Mouse (Mus musculus): Measurements from ENCODE around the gene Fcor.
A peak's percentile ranks its signal among the peaks of the same experiment; 100 is the strongest.

The Fcor gene

DNA sequence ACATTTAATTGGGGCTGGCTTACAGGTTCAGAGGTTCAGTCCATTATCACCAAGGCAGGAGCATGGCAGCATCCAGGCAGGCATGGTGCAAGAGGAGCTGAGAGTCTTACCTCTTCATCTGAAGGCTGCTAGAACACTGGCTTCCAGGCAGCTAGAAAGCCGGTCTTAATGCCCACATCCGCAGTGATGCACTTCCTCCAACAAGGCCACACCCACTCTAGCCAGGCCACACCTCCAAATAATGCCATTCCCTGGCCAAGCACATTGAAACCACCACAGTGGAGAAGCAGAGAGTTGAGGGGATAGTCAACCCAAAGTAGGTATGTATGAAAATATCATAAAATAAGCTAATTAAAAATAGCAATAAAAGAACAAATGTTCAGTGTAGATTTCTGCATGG, 1.8 kb downstream of the Fcor start:
- no peak for DNase-seq

DNA sequence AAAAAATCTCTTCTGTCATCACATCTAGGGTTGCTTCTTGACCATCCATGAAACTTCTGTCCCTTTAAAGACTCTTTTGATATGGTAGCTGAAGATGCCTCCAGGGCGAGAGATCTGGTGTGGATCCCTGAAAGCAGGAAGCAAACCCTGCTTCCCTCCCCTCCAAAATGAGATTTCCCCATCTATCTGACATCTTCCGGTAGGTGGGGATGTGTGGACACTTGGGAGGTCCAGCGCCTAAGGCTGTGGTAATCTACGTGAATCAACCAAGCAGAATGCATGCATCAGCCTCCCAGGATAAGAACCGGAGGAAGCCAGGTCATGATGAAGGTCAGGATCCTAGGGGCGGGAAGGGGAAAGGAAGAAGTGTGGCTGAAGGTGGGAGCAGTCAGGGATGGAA, 6.7 kb downstream of the Fcor start, which contains the start of gene Mcemp1:
Mcemp1 (plus strand) TSS at position 248 of the 400 bp plus-strand sequence.
- DNase-seq: no peak

DNA sequence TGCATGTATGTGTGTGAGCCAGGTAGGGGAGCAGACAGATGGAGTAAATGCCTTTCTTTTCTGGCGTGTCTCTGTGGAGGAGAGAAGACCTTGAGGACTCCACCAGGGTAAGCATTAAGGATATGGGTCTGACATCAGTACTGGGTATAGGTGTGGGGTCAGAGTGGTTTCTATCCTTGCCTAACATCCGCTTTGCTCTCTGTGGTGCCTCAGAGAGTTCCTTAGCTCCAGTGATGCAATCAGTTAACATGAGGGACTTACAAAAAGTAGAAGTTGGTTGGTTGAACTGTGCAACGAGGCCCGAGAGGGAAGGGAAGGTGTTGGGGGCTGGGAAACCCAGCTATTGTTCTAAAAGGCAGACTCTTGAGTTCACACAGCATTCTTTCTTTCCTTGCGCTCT, 7.8 kb downstream of the Fcor start:
- no peak for DNase-seq

DNA sequence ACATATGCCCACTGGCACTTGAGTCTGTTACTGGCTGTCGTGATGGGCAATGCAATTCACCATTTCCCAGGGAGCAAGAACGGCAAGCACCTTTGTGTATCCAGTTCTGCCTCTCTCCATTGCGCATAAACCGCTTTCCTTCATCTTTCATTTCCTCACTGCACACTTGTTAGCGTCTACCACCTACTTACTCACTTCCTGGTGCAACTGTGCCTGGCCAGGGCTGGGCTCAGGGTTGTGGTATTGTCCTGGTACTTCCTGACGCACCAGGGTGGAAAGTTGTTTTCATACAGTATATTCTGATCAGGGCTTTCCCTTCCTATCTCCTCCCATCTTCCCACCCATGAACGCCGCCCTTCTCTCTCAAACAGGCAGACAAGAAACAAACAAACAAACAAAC, 11.3 kb downstream of the Fcor start:
- no peak for DNase-seq

DNA sequence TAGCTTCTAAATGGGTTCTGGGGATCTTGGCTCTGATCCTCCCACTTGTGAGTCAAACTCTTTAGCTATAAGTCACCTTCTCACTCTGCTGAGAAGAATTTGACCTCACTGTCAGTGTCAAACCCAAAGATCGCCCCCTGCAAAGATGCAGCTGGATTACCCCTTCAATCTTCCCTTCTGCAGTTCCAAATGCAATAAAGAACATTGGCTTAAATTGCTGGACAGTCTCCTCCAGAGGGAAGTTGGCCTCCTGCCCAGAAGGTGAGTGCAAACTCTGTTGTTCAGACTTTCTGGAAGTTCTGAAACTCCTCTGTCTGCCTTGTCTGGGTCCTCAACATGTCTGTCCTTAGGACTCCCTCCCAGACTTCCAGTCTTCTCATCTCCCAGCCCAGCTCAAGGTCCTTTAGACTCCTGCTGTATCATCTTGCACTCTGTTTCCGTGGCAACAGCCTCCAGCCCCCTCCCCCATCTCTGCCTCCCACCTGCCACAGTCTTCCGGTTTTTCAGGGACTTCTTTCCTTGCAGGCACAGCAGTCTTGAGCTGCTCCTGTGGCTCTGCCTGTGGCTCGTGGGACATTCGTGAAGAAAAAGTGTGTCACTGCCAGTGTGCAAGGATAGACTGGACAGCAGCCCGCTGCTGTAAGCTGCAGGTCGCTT, 15.3 kb downstream of the Fcor start:
- no peak for DNase-seq

DNA sequence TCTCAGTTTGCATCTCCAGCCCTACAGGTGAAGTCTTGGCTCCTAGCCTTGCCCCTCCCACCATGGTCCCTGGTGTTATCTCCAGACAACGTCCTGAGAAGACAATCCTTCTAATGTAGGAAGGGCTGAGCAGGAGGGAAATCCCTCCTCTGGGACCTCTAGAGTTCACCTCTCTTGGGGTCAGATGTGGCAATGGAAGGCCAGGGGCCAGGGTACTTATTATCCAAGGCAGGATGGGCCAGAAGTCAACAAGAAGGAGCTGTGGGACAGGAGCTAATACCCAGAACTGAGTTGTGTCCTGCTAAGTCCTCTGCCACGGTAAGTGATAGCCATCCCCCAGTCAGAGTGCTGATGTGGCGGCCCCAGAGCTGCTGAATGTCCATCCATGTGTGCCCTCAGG, 16.6 kb downstream of the Fcor start, which contains the start of gene Retn:
Retn (plus strand) TSS at position 245 of the 400 bp plus-strand sequence.
- no peak for DNase-seq

DNA sequence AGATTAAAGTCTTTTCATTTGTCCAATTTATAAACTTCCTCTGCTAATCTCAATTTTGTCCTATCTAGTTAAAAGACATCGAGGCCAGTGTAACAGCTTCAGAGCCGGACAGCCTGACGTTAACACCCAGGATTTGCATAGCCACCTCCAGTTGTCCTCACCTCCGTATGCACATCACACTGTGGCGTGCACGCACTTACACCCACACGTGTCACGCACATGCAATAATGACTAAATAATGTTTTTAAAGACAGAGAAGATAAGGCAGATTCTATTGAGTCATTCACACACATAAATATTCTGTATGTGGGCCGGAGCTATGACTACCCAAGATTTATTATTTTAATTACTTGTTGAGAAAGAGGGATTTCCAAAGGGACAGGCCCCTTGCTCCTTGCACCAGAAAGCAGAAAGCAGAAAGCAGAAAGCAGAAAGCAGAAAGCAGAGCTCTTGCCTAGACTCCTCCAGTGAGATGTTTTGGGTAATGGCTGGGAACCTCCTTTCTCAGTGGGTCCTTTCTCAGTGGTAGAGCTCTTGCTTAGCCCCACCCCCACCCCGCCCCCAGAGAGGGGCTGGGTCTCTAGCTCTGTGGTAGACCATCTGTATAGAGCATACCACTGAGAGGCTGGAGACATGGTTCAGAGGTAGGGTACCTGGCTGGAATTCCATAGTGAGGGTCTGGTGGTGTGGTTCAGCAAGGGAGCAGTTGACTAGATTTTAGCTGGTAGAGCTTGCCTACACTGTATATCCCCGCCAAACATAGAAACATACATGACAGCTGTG, 17.2 kb downstream of the Fcor start:
- no peak for DNase-seq

DNA sequence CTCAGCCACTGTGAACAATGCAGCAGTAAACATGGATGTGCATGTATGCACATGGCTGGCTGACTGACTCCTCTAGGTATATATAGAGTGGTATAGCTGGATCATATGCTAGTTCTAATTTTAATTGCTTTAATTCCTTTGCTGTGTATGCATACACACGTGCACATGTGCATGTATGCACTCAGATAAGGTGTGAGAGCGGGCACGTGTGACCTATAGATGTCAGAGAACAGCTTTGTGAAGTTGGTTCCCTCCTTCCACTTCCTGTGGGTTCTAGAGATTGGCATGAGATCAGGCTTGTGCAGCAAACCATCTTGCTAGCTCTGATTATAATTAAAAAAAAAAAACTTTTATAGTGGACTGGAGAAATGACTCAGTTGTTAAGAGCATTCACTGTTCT, 19.3 kb downstream of the Fcor start:
- no peak for DNase-seq

DNA sequence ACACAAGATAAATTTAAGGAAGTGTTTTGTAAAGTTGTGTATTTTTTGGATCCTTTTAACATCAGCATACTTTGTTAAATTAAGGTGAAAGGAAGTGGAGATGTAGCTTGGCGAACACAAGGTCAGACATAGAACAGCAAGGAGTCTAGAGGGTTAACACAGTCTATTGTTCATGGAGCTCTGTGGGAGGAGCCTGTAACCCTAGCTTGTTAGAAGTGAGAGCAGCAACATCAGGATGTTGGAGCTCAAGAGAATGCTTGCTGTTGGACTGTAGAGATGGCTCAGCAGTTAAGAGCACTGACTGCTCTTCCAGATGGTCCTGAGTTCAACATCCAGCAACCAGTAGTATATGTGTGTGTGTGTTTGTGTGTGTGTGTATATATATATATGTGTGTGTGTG, 23.2 kb downstream of the Fcor start:
- DNase-seq: no peak

DNA sequence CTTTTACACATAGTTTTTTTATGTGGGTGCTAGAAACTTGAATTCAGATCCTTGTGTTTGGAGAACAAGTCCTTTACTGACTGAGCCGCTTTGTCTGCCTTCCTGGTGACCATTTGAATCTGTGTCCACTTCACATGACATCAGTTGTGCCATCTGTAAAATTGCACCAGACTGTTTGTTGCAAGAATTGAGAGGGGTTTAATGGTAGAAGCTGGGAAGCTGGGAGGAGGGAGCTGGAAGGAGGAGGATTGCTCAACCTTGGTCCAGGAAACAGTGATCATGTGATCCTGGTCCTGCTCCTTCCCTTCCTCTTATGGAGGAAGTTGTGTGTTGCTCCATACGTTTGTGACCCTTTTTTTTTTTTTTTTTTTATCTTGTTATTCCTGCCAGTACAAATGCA, 23.9 kb downstream of the Fcor start:
- no peak for DNase-seq

DNA sequence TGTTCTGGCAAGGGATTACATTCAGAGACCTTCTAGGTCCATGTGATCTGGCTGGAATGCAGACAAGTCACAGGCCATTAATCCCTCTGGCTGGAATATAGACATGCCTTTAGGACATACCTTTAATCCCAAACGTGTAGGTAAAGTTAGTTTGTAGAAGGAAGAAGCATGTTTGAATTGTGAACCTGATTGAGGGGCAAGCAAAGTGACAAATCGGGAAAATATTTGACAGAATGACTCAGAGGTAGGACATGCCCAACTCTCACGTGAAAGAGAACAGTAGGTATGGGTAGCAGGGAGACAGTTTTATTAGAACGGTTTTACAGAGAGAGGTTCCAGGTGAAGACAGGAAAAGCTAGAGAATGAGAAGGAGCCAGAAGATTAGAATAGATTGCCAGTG, 24.6 kb downstream of the Fcor start:
- no peak for DNase-seq

DNA sequence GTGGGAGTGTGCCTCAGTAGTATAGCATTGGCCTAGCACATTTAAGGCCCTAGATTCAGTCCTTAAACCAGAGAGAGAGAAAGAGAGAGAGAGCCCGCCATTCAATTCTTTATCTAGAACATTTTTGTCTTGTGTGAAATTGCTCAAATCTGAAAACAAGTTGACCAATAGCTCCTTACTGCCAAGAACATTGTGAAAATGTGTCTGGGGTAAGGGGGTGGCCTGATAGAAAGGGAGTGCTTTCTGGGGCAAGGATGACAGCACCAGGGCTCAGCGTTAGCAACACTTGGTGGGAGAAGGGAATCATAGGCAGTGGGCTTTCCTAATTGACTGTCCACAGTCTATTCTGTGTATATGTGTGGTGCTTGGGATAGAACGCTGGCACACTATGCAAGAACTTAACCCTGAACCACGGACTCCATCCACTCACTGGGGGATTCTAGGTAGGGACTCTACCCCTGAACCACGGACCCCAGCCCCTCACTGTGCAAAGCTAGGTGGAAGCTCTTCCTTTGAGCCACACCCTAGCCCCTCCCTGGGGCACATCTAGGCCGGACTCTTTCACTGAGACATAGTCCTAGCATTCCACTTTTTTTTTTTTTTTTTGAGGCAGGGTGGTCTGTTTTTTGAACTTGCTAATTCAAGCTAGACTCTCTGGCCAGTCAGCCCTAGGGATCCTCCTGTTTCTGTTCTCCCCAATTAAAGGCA, 25.2 kb downstream of the Fcor start:
- no peak for DNase-seq

DNA sequence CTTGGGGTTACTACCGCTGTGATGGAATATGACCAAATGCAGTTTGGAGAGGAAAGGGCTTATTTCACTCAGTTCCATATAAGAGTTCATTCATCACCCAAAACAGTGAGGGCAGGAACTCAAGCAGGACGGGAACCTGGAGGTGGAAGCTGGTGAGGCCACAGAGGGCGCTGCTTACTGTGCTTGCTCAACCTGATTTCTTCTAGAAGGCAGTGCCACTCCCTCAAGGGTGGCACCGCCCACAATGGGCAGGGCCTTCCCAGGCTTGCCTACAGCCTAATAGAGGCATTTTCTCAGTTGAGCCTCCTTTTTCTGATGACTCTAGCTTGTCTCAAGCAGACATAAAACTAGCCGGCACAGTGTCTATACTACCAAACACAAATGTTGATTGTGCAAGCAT, 26.4 kb downstream of the Fcor start:
- DNase-seq: peak; percentile 45

DNA sequence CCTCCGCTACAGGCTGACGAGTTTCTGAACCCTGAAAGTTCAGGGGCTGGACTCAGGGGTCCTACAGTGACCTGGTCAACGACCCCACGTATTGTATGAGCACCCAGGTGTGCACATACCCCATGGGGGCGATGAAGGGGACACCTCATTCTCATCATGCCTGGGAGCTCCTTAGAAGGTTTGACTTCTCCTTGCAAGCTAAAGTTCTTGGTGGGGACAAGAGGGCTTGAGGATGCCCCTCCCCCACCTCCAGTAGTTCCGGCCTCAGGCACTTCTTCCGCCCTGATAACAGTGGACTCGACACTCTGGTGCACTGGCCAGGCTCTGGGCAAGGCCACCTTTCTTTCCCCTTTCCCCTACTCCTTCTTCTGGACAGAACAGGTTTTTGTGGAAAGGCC, 40.7 kb downstream of the Fcor start:
- no peak for DNase-seq

DNA sequence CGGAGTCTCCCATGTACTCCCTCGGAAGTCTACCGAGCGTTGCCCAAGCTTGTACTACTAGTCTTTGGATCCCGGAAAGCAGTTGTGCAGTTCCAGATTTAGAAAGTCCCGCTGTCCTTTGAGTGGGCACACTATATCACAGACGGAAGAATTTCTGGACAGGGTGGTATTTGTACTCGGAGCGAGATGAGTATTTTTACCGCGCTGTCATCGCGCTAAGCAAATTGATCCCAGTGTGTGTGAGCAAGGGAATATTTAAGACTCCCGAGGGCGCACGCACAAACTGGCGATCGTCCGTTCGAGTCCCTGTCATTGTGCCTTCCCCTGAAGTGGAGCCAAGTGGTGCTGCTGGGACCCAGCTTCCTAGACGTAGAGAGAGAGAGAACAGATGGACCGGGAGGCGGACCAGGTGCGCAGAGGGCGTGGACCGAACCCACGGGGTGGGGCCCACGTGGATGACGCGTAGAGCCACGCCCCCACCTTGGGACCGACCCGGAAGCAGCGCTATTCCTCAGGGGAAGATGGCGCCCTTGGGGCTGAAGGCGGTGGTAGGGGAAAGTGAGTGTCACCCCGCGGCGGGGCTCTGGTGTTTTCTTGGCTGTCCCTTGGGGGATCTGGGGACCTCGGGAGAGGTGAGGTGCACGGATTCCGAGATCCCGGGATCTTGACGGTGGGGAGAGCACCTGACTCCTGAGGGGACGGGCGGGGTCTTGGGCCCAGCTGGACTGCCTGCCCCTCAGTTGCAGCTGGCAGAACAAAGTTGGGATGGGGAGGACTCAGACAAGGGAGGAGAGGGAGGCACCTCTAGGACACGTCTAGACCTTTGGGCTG, 41.3 kb downstream of the Fcor start, which contains the start of gene Stxbp2:
Stxbp2 (plus strand) TSS at position 309 of the 831 bp plus-strand sequence.
- DNase-seq: peak; percentile 78

DNA sequence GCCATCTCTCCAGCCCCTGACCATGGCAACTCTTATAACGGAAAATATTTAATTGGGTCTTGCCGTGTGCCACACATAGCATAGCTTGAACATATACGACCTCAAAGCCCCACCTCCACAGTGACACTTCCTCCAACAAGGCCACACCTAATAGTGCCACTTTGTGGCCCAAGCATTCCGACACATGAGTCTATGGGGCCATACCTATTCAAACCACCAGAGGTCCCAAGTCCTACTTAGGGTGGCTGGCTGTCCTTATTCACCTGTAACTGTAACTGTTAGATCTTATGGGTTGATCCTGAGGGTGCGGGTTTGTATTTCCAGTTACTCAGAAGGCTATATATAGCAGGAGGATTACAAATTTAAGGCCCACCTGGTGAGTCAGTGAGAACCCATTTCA, 44.1 kb downstream of the Fcor start:
- DNase-seq: no peak

DNA sequence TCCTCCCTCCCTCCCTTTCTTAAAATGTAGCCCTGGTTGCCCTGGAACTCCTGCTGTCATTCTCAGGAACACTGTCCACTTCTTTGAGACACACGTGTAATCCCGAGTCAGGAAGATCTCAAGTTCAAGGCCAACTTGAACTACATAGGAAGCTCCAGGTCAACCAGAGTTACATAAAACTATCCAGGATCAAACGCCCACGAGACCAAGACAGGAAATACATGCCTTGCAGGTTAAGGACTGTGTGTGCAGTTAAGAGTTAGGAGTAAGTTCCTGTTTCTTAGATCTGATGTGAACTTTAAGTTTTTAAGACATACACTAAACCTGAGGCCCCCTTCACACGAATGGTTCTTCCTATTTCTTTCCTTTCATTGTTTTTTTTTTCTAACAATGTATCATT, 45.2 kb downstream of the Fcor start:
- DNase-seq: no peak

DNA sequence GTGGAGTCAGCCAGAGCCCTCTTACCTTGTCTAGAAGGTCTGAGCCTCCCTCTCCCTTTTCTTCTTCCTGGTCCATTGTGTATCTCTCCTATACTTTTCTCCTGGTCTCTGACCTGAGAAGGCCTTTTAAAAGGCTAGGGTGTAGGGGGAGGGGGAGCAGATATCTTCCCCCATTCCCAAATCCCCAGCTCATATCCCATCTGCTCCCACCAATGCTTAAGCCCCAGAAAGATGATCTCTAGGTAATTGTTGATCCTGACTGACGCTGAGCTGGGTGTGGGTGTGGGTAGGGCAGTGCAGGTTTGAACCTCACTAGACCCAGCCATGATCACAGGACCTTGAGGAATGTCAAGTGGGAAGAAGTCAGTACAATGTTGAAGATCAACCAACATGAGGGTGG, 46.7 kb downstream of the Fcor start, which contains the start of gene Pcp2:
Pcp2 (minus strand) TSS at position 101 of the 400 bp plus-strand sequence.
- DNase-seq: no peak

DNA sequence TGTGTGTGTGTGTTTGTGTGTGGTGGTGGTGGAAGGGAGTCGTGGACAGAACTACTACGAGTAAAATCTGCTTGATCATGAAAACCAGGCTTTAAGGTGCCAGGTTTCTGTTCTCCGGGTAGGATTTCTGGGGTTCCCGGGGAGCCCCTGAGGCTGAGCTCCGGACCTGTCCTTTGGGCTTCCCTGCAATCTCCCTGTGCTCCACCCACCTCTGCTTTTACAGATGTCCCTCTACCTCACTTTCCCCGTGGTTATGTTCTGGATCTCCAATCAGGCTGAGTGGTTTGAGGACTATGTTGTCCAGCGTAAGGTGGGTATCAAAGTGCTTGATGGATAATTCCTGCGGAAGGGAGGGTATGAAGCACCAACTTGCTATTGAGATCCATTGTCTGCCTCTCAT, 50.0 kb downstream of the Fcor start:
- no peak for DNase-seq

DNA sequence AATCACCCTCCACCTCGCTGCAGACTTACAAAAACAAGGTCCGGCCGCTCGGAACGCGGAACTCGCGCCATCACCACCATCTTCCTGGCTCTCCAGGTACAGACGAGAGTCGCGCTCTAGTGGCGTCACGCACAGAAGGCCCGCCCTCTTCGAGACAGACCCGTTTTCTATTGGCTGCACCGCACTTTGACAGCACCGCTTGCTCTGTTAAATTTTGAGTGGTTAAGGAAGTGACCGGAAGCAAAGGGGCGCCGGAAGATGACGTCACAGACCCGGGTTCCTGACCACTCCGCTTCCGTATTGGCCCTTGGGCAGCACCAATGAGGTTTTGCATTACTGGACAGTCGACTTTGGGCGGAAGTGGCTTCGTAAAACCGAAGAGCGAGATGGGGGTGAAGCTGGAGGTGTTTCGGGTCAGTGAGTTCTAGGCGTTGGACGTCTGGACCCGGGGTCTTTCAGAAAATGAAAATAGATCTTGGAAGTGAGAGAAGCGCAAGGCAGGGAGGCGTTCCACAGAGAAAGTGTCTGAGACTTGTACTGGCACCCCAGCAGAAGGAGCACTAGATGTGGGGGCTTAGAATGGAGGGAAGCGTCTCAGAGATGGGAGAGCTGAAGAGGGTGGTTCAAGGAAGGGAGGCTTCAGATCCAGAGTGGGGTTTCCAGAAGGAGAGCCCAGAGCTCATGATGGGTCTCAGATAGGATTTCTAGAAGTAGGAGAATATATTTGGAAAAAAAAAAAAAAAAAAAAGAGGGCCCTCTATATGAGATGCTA, 50.8 kb downstream of the Fcor start, which contains the start of the genes Xab2 and Pet100:
Xab2 (minus strand) TSS at position 118 of the 772 bp plus-strand sequence.
Pet100 (plus strand) TSS at position 350 of the 772 bp plus-strand sequence.
- peak; percentile 100 for DNase-seq

All from layer of hippocampus, adult 9-11 months (tissue).